Mouse (Mus musculus) lung, embryonic 14.5 days (tissue): Measurements from ENCODE around the gene Ube2n. TPM values are rescaled to one million over a fixed set of nuclear protein-coding genes. Genes with fewer than 3 reads are reported as not detected.

Experiments used
- ATAC-seq: fragments of 200-750 bp; cut with Nextera tagmentation; 2 replicates; pipeline ENCODE4 v1.8.0; 2017; ENCODE audit warnings: mild to moderate bottlenecking, moderate TSS enrichment, moderate library complexity; ENCODE audit not compliant: insufficient read depth
- DNase-seq: peaks from one replicate; pipeline ENCODE4 v3.0.0-alpha.2; 2015
- H3K27ac ChIP-seq: fragments of 300-500 bp; sonication (generic); 2 replicates; pipeline ENCODE4 v1.5.1; 2014; ENCODE audit warnings: low read depth, mild to moderate bottlenecking, moderate library complexity
- H3K27me3 ChIP-seq: fragments of 300-500 bp; sonication (generic); 2 replicates; pipeline ENCODE4 v1.6.1; 2014; ENCODE audit warnings: low read length, control low read depth; ENCODE audit not compliant: insufficient read depth
- H3K36me3 ChIP-seq: fragments of 300-500 bp; sonication (generic); 2 replicates; pipeline ENCODE4 v1.6.1; 2014; ENCODE audit warnings: control low read depth; ENCODE audit not compliant: insufficient read depth
- H3K4me1 ChIP-seq: fragments of 300-500 bp; sonication (generic); 2 replicates; pipeline ENCODE4 v1.6.1; 2014; ENCODE audit warnings: antibody characterized with exemption, control low read depth; ENCODE audit not compliant: insufficient read depth
- H3K4me2 ChIP-seq: fragments of 300-500 bp; sonication (generic); 2 replicates; pipeline ENCODE4 v1.6.1; 2014; ENCODE audit warnings: mild to moderate bottlenecking
- H3K4me3 ChIP-seq: fragments of 300-500 bp; sonication (generic); 2 replicates; pipeline ENCODE4 v1.5.1; 2014; ENCODE audit warnings: low read depth, low read length
- H3K9ac ChIP-seq: fragments of 300-500 bp; sonication (generic); 2 replicates; pipeline ENCODE4 v1.6.1; 2014
- H3K9me3 ChIP-seq: fragments of 300-500 bp; sonication (generic); 2 replicates; pipeline ENCODE4 v1.6.1; 2016; ENCODE audit warnings: low read depth, low read length, control low read depth
- CTCF ChIP-seq: IDR thresholded peaks from 2 replicates; pipeline ENCODE4 v1.5.1; 2016; ENCODE audit warnings: antibody characterized with exemption, low read depth
- WGBS: fragments of 180-500 bp; shearing (Covaris S2); extraction: QIAGEN DNeasy Blood & Tissue Kit; methylation state at CpG from one replicate; pipeline ENCODE4 v1.1.7; 2014; 5-methylcytosine and 5-hydroxymethylcytosine counted together
- microRNA-seq: library from miRNA; unstranded; fragments of <30 nt; microRNA quantifications from one replicate; pipeline ENCODE4, GENCODE M21; 2016; ENCODE audit warnings: borderline number of aligned reads
- polyA plus RNA-seq: library from polyadenylated mRNA; unstranded; fragments of >200 nt; fragmentation: Nextera tagmentation; extraction: Ambion mirVana; gene quantifications from 2 replicates; pipeline ENCODE4 v1.2.1, GENCODE M21; 2014

Gene Ube2n
- polyA plus RNA-seq, 1 experiment from 2014 or later = 425 TPM

DNA sequence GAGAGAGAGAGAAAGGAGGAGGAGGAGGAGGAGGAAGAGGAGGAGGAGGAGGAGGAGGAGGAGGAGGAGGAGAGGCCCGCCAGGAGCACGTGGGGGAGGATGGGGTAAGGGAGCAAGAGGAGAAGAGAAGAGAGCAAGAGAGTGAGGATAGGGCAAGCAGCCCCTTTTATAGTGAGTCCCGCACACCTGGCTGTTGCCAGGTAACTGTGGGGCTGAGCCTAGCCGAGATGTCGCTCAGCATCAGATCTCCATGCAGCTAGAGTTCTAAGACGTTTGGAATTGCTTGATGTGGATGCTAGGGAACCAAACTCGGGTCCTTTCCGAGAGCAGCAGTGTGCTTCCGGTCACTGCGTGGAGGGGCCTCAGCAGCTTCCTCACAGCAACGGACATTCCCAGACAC lies 79.5 kb downstream of the Ube2n start:
- 53% methylated on average over 11 of the region's 11 CpGs for WGBS

More for the DNA sequence above, 79.5 kb downstream of the Ube2n start:
- no peak overlapping the region for H3K9ac ChIP-seq
- no peak overlapping the region for H3K4me3 ChIP-seq
- no peaks in the 10 kb centered on the region for H3K4me1 ChIP-seq
- no peaks in the 10 kb centered on the region for H3K36me3 ChIP-seq
- no peaks in the 10 kb centered on the region for H3K9me3 ChIP-seq
- H3K27ac ChIP-seq = no peak overlapping the region
- ATAC-seq (no peak), DNase-seq (no peak)
- no peaks in the 10 kb centered on the region for H3K27me3 ChIP-seq
- H3K4me2 ChIP-seq = no peak overlapping the region
- TF ChIP-seq CTCF = no peak

Small RNAs within 50 kb of the gene (microRNA-seq; reads per million reads assigned to microRNA genes)
- 18.1 reads per million, percentile 31 among the genes with 10 or more reads in this experiment for gene Mir3058

Other genes with a start within 250 kb of the Ube2n start
- gene Cradd, start 191.0 kb upstream of the Ube2n start, polyA plus RNA-seq = 15.6 TPM in 2 replicates
- 124 and 129 TPM in 2 replicates for gene Socs2, start 98.0 kb upstream of the Ube2n start, polyA plus RNA-seq
- gene Mrpl42, start 13.2 kb upstream of the Ube2n start, polyA plus RNA-seq = 356 and 358 TPM in 2 replicates
- gene Nudt4, start 49.0 kb downstream of the Ube2n start, polyA plus RNA-seq = 91.2 and 93.4 TPM in 2 replicates
- gene Anapc15-ps, start 158.3 kb downstream of the Ube2n start, polyA plus RNA-seq = not detected in 2 replicates